Mouse (Mus musculus): ENCODE results near the gene Klrb1a.

Gene Klrb1a

GRCm38 (mm10) chr6:128599555-128599954, 23.8 kb downstream of the Klrb1a start:
- DNase-seq = peak; percentile 9 to 35

- DNase-seq = no peak
These were observed 24.9 kb downstream of the Klrb1a start for GRCm38 (mm10) chr6:128598256-128599047.

GRCm38 (mm10) chr6:128597121-128597522, 26.2 kb downstream of the Klrb1a start:
- peak; percentile 60 to 71 for DNase-seq

GRCm38 (mm10) chr6:128594651-128595050, 28.7 kb downstream of the Klrb1a start:
- DNase-seq = no peak

GRCm38 (mm10) chr6:128589426-128589825, 33.9 kb downstream of the Klrb1a start:
- DNase-seq = no peak

GRCm38 (mm10) chr6:128587619-128588018, 35.7 kb downstream of the Klrb1a start:
- no peak for DNase-seq

GRCm38 (mm10) chr6:128585642-128586245, 37.6 kb downstream of the Klrb1a start:
- DNase-seq = no peak

- DNase-seq = peak in 1 of 2 experiments; percentile 48
These were observed 39.2 kb downstream of the Klrb1a start for GRCm38 (mm10) chr6:128584070-128584660.

GRCm38 (mm10) chr6:128581508-128581907, 41.8 kb downstream of the Klrb1a start, which contains the start of gene A2ml1:
Gene A2ml1, minus strand, starts transcription at chr6:128581608.
- DNase-seq = peak in 1 of 2 experiments; percentile 38

GRCm38 (mm10) chr6:128577301-128577700, 46.0 kb downstream of the Klrb1a start:
- no peak for DNase-seq

GRCm38 (mm10) chr6:128566589-128566988, 56.7 kb downstream of the Klrb1a start:
- no peak for DNase-seq
